Mouse (Mus musculus) gastrocnemius, postnatal 14 days (tissue): ENCODE measurements around the gene Serpina3i. TPM values are rescaled to one million over a fixed set of nuclear protein-coding genes. Genes with fewer than 3 reads are reported as not detected.
"Not testable (repeated sequence)": the region's sequence is repeated elsewhere in the genome, so short reads cannot be mapped to it uniquely, and the experiment has no call there.

Experiments used
- DNase-seq: peaks from one replicate; pipeline ENCODE4 v3.0.0; 2021; ENCODE audit warnings: mixed read lengths
- intact Hi-C: fragments of 180-260 bp; cut with DNase I; formaldehyde crosslinking; loops from one replicate; pipeline ENCODE4 v1.15.1; 2025; ENCODE audit warnings: low total_unique reads
- long read RNA-seq, 2 experiments: library from polyadenylated mRNA; stranded (forward); transcript quantifications; one replicate each; pipeline ENCODE4 v2.0.0; 2021
- total RNA-seq, 2 experiments: library from RNA; stranded (reverse); gene quantifications; 2 replicates each; pipeline ENCODE4 v1.2.3; 2021

The Serpina3i gene
- not detected for total RNA-seq
- long read RNA-seq, experiment 1 = 0 reads
- long read RNA-seq, experiment 2 = 0 reads

DNA sequence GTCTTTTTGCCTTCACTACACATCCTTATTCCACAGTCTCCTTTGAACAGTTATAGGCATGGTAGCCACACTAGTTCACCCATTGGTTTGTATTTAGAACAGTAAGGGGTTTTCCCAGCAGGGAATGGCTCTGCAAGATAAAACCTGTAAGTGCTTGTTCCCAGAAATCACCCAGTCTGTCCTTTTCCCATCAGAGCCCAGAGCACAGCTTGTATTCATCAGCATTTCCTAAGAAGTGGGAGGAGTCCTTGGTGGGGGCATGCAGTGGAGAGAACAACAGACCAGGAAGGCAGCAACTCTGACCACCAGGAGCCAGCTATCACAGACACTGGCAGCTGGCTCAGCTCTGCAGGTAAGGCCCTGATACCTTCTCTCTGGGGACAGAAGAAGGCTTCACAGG lies at the start of gene Serpina3i:
Gene Serpina3i (plus strand): TSS at position 260 of the 400 bp plus-strand sequence.
- no peak for DNase-seq
- intact Hi-C loops = no loop called here

DNA sequence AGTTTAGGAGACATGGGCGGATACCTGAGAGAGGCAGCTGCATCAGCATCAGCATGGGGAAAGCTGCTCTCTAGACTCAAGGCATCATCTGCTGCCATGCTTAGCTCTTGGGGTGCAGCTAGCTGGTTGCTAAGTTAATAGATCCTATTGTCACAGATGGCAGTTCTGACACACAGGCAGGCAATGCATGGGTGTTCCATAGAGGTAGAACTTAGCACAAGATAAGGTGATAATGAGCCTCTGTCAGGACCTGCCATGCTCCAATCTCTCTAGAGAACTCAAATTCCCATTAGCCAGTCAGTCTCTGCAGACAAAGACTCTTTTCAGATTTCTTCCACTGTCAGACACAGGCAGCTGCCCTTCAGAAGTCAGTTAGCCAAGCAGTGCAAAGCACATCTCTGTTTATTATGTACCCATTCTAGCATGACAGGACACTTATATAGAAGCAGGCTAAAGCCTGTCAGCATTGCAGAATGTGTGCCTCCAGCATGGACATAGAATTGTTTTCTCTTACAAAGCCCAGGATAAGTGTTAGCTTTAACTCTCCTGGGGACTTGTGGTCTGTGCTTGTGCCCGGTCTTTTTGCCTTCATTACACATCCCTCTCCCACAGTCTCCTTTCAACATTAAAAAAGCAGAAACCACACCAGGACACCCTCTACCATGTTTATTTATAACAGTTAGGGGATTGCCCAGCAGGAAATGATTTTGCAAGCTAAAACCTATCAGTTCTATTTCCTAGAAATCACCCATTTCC lies 49.1 kb upstream of the Serpina3i start:
- no peak for DNase-seq
- intact Hi-C loops = no loop called here

DNA sequence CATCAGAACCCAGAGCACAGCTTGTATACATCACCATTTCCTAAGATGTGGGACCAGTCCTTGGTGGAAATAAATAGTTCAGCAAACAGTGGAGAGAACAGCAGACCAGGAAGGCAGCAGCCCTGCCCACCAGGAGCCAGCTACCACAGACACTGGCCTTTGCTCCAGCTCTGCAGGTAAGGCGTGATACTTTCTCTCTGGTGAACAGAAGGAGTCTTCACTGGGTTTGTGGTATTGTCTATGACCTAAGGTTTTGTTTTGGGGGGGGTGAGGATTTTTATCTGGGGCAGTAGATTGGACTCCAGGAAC lies 48.5 kb upstream of the Serpina3i start, which contains the start of gene Serpina3f:
Gene Serpina3f (plus strand): TSS at position 100 of the 309 bp plus-strand sequence.
- intact Hi-C loops = no loop called here
- no peak for DNase-seq

DNA sequence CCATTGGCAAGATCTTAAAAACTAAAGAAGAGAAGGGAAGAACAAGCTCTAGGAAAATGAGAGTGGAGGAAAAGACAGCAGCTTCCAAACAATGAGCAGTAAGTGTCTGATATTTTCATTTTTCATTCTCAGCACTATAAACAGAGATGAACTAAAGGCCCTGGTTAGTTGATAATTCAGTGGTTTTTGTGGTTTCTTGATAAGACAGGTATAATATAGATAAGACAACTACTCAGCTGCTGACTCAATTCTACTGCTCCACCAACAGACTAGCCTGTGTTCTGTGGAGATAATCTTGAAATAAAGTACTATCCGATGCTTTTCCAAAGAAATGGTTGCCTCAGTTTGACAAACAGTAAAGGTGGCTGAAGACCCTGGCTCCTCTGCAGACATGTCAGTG lies 47.7 kb upstream of the Serpina3i start:
- intact Hi-C loops = no loop called here
- no peak for DNase-seq

DNA sequence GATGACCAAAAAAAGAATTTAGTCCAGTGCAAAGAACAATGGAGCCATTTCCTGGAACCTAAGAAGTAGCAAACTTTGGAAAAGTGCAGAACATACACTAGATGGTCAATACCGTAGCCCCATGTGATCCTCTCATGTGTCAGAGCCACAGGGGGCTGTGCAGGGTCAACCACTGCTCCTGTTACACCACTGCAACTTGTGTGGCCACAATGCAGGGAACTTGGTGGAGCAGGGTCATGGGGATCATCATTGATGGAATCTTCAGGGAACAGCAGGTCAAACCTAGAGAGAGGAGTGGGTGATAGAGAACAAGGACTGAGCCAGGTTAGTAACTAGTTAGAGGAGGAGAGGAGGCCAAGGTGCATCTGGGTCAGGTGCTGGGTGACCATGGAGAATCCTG lies 41.3 kb upstream of the Serpina3i start:
- no peak for DNase-seq
- intact Hi-C loops = loop anchor here (2.0 kb wide), 1 partner anchor 21 kb away; no protein-coding TSS in a partner anchor

DNA sequence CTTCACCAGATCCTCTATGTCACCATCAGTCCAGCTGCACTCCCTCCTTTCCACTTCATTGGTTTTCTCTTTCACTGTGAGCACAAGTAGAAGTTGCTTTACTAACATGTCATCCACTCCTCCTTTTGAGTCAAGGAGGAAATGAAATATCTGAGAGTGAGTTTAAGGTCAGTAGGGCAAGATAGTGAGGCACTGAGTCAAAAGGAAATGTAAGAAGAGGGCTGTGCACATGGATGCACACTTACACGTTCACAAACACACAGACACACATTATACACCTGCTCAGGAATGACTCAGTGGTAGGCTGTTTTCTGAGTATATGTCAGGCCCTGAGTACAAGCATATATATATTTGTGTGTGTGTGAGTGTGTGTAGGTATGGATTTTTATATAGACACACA lies 39.2 kb upstream of the Serpina3i start:
- no peak for DNase-seq
- intact Hi-C loops = no loop called here

DNA sequence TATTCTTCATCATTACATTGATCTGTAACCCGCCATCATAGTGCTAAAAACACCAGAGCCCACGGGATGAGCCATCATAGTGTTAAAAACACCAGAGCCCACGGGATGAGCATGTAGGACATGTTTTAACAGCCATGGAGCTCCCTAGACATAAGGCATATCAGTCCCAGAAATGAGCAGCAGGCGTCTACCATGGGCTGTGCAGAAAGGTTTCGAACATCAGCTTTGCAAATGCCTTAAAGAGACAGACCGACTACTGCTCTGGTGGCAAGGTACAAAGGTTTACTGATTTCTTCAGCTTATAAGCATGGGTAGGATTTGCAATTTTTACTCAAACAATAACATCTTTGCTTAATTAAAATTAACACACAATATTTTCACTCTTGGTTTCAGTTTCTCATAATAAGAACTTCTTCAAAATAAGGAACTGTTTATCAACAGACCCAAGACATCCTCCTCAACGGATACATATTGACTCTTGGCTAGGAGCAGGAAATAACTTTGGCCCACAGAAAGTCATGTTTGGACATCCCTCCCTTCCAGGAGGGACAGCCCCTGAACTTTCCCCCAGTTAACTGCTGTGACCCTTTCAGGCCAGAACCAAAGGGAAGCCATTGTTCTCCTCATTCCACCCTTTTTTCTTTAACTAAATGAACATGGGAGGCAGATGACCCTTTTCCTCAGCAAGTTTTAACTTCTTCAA lies 38.2 kb upstream of the Serpina3i start:
- DNase-seq = no peak
- intact Hi-C loops = no loop called here

DNA sequence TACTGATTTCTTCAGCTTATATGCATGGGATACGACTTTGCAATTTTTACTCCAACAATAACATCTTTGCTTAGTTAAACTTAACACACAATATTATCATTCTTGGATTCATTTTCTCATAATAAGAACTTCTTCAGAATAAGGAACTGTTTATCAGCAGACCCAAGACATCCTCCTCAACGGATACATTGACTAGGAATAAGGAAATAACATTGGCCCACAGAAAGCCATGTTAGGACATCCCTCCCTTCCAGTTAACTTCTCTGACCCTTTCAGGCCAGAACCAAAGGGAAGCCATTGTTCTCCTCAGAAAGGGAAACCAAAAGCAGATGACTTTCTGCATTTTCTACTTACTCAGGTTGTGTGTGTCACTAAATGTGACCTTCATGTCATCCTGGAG lies 32.2 kb upstream of the Serpina3i start:
- DNase-seq = no peak
- intact Hi-C loops = no loop called here

DNA sequence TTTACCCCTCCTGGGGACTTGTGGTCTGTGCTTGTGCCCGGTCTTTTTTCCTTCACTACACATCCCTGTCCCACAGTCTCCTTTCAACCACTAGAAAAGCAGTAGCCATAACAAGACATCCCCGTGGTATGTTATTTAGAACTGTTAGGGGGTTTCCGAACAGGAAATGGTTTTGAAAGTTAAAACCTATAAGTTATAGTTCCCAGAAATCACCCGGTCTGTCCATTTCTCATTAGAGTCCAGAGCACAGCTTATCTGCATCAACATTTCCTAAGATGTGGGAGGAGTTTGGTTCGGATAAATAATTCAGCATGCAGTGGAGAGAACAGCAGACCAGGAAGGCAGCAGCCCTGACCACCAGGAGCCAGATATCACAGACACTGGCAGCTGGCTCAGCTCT lies 27.0 kb upstream of the Serpina3i start, which contains the start of gene Serpina3g:
Gene Serpina3g (plus strand): TSS at position 331 of the 400 bp plus-strand sequence.
- DNase-seq = no peak
- intact Hi-C loops = no loop called here

DNA sequence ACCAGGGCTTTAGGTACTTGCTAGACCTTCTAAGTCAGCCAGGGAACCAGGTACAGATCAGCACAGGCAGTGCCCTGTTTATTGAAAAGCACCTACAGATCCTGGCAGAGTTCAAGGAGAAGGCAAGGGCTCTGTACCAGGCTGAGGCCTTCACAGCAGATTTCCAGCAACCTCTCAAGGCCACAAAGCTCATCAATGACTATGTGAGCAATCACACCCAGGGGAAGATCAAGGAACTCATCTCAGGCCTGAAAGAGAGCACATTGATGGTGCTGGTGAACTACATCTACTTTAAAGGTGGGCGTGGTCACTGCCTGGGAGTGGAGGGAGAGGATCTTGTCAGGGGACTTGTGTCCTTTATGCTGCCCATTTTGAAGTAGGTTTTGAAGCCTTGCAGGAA lies 24.9 kb upstream of the Serpina3i start:
- DNase-seq, intact Hi-C loops: not testable (repeated sequence)

DNA sequence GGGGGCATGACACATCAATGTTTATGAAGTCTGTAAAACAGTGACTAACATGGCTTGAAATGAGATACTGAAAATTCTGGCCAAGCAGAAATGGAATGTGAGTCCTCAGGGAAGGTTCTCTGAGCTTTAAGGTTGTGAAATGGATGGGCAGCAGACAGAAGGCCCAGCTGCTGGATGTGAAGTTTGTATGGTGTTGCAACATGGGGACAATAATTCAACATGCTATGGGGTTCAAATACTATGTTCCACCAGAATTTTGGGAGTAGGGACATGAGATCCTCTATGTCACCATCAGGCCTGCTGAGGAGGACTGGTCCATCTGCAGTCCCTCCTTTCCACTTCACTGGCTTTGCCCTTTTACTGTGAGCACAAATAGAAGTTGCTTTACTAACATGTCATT lies 19.6 kb upstream of the Serpina3i start:
- intact Hi-C loops = loop anchor here (2.0 kb wide), 1 partner anchor 23 kb away; no protein-coding TSS in a partner anchor
- no peak for DNase-seq

DNA sequence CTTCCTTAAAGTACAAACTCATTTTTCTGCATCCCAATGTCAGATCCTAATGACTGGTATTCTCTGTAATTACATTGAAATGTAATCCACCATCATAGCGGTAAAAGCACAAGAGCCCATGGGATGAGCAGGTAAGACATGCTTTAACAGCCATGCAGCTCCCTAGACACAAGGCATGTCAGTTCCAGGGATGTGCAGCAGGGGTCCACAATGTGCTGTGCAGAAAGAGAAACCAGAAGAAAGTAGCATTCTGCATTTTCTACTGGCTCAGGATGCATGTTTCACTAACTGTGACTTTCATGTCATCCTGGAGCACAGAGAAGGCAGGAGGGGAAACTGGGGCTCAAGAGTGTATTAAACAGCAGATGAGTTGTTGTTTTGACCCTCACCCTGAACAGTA lies 17.8 kb upstream of the Serpina3i start:
- no peak for DNase-seq

DNA sequence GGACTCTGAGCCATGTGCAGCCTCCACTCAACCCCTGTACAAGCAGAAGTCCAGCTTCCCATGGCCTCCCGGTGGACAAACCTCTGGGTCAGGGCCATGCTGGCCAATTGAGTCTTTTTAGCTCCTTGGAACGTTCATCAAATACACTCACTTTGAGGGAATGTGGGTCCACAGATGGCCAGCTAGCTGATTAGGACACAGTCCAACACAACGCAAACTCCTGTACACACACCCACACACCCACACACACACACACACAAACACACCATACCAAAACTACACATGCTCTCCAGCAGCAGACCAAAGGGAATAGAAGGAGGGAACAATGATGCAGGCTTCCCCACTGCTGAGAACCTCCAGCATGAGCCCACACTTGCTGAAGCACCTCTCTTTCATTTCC lies 17.3 kb upstream of the Serpina3i start:
- no peak for DNase-seq
- intact Hi-C loops = no loop called here

More for the DNA sequence above, 17.8 kb upstream of the Serpina3i start:
- intact Hi-C loops = no loop called here

DNA sequence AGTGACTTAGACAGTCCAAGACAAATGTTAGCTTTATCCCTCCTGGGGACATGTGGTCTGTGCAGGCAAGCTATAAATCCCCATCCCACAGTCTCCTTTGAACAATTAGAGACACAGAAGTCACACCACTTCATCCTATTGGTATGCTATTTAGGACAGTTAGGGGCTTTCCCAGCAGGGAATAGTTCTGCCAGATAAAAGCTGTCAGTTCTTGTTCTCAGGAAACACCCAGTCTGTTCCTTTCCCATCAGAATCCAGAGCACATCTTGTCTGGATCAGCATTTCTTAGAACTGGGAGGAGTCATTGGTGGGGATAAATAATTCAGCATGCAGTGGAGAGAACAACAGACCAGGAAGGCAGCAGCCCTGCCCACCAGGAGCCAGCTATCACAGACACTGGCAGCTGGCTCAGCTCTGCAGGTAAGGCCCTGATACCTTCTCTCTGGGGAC lies 15.3 kb upstream of the Serpina3i start:
- intact Hi-C loops = no loop called here

DNA sequence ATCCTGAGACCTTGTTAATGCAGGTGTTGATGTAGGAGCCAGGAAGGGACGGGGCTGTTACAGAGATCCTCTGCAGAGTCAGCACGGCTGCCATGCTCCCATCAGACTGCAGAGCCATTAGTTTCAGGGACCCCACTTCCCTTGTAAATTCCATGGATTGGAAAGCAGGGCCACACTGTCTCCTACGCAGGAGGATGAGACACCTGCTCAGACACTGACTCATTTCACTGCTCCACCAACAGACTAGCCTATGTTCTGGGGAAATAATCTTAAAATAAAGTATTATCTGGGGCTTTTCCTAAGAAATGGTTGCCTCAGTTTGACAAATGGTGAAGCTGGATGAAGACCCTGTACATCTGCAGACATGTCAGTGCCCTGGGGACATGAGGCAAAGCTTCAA lies 14.7 kb upstream of the Serpina3i start:
- DNase-seq = no peak
- intact Hi-C loops = no loop called here

More for the DNA sequence above, 15.3 kb upstream of the Serpina3i start:
- DNase-seq = no peak

DNA sequence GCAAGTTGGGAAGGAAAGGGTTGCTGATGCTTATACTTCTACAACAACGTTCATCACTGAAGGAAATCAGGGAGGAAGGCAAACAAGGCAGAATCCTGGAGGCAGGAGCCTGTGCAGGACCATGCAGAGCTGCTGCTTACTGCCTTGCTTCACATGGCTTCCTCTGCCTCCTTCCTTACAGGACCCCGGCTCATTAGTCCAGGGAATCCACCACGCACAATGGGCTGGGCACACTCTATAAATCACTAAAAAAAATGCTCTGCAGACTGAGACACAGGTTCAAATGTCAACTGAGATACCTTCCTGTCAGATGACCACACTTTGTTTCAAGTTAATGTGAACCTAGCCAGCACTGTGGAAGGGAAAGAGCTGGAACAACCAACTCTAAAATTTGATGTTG lies 1.9 kb upstream of the Serpina3i start:
- intact Hi-C loops = no loop called here
- no peak for DNase-seq

DNA sequence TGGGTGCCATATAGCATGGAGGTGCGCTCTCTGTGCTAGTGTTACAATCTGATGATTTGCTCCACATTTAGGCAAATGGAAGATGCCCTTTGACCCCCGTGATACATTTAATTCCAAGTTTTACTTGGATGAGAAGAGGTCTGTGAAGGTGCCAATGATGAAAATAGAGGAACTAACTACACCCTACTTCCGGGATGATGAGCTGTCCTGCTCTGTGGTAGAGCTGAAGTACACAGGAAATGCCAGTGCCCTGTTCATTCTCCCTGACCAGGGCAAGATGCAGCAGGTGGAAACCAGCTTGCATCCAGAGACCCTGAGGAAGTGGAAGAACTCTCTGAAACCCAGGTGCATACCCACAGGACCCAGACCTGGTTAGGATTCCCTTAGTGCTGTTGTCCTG lies 3.5 kb downstream of the Serpina3i start:
- intact Hi-C loops = no loop called here
- DNase-seq = no peak

DNA sequence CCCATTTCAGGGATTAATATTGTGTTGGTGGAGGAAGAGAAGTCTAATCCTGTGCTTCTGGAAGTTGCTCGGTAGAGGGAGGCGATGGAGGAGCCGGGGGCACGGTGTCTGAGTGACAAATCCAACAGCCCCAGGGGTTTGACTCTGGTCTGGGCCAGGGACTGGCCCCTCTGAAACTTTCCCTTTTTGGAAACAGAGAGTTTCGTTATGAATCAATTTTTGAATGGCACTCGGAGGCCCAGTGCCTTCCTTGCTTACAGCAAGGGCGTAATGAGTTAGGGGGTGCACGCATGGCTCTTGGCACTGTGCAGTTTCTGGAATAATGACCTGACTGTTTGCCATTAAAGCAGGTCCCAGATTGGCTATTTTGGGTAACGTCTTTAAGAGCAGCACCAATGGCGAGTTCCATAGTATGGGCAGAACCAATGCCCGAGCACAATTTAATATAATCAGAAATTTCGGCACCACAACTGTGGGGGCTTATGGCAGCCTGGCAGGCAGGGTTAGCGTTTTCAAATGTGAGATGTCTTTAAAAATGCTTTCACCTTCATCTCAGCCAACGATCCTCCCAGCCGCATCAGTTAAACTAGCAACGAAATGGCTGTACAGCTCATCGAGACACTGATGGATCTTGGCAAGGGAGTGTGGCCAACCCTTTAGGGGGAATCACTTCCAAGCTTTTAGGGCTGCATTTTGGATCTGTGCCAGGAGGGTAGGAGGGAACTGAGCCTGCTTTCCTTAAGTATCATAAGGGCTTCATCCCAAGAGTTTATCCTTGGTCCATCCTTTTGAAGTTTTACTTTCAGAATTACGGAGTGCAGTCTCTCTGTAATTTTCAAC lies 15.5 kb downstream of the Serpina3i start:
- DNase-seq = no peak
- intact Hi-C loops = no loop called here

DNA sequence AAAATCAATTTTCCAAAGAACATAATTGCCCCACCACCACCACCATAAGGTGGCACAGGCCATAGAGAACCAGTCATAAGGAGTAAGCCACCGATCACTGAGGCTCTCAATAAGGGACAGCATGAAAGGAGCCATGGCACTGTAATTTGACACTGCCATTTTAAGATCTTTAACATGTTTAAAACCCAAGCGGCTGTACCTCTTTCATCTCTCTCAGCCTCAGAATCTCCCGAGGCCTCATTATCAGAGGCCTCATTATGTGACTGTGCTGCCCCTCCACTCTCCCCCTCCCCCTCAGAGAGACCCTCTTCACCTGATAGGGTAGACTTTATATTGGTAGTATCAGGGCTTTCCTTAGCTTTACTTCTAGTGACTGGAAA lies 16.1 kb downstream of the Serpina3i start:
- intact Hi-C loops = no loop called here
- DNase-seq = no peak

DNA sequence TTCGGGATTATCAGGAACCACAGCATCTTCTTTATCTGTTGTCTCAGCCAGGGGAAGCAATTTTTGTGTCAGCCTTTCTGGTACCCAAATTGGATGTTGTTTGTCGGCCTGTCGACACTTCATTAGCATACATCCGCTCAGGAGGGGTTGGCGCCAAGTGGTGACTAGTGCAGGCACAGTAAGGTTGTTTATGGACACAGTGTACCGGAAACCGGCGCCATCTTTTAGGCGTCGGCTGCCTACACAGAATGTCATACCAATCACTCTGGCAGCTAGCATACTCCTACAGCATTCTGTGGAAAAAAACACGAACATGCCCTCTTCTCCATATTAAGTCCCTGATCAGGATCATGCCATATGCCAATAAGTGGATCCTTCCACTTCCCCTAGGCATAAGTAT lies 20.5 kb downstream of the Serpina3i start:
- DNase-seq = no peak
- intact Hi-C loops = no loop called here
